Mouse (Mus musculus) monocyte, adult 5-6 weeks (primary cell): ENCODE results near the gene Jup. TPM values are rescaled to one million over a fixed set of nuclear protein-coding genes. Genes with fewer than 3 reads are reported as not detected.

Source experiments
- ATAC-seq: fragments of 153-309, 156-312 bp; replicated peaks from 2 replicates; pipeline ENCODE4 v1.8.0; 2017; ENCODE audit warnings: mild to moderate bottlenecking; ENCODE audit not compliant: low TSS enrichment, insufficient number of reproducible peaks, severe bottlenecking, poor library complexity, low FRiP score
- total RNA-seq: library from RNA; stranded (forward); fragments of 200-1000, 200-491, 200-594 nt; gene quantifications from 3 replicates; pipeline ENCODE4 v1.2.3, GENCODE M21; 2017

The Jup gene
- total RNA-seq, 1 experiment from 2014 or later, result 28.8 TPM

DNA sequence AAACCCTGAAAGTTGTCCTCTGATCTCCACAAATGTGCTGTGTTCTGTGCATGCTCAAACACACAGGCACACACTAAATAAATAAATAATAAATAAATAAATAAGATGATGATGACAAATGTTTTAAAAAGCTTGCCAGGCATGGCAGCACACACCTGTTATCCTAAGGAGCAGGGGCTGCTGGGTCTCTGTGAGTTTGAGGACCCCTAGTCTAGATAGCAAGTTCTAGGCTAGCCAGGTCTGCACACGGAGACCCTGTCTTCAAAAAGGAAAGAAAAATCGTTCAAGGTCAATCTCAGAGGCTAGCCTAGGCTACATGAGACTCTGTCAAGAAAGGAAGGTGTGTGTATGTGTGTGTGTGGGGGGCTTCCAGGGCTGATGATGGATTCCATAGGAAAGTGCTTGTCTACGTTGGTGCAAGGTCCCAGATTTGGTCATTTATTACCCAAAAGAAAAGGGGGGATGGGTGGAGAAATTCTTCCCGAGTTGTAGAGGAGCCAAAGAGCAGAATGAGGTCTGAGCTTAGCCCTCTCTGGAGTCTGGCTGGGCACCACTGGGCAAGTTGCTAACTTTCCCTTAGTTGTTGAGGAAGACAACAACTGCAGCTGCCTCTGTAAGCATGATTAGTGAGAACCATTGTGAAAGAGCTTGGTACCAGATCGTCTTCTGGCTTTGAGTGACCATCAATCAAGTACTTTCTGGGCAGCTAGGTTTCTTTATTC is 3.0 kb downstream of the Jup start:
- ATAC-seq, result no peak

- ATAC-seq, result no peak
These were observed 3.8 kb downstream of the Jup start for GRCm38 (mm10) chr11:100393733-100394132.

DNA sequence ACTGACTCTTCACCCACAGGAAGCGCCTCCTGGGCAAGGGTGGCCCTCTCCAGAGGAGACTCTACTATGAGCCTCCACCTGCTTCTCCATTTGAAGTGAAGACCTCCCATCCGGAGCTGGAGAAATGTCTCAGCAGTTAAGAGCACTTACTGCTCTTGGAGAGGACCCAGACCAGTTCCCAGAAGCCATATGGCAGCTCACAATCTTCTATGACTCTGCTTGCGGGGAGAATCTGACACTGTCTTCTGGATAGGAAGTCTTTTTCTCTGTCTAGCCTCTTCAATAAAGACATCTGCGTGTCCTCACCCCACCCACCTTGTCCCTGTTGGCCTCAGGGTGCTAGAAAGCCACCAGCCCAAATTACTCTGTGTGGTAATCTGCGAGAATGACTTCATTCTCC is 4.6 kb downstream of the Jup start:
- ATAC-seq, result no peak

GRCm38 (mm10) chr11:100391884-100392345 is 5.6 kb downstream of the Jup start:
- no peak for ATAC-seq

- ATAC-seq, result no peak
These were observed 6.3 kb downstream of the Jup start for GRCm38 (mm10) chr11:100391081-100391883.

- ATAC-seq, result no peak
These were observed 7.6 kb downstream of the Jup start for GRCm38 (mm10) chr11:100389931-100390445.

GRCm38 (mm10) chr11:100388588-100388987 is 9.0 kb downstream of the Jup start:
- no peak for ATAC-seq

GRCm38 (mm10) chr11:100387589-100388375 is 9.8 kb downstream of the Jup start:
- no peak for ATAC-seq

DNA sequence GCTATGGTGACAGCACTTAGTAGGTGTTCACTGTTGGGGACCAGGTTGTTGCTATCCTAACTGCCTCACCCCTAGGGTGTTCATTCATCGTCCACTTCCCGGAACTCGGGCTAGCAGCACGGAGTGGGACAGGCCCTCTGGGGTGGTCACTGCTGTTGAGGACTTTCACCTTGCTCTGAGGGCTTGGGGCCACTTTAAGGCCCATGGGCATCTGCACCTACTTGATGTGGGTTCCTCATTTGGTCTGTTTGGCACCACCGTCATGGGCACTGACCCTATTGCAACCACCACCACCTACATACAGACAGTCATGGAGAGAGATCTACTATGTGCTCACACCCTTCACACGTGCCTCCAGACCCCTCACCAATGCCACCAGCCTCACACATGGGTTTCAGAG is 10.5 kb downstream of the Jup start:
- no peak for ATAC-seq

GRCm38 (mm10) chr11:100386586-100386985 is 11.0 kb downstream of the Jup start:
- ATAC-seq, result no peak

DNA sequence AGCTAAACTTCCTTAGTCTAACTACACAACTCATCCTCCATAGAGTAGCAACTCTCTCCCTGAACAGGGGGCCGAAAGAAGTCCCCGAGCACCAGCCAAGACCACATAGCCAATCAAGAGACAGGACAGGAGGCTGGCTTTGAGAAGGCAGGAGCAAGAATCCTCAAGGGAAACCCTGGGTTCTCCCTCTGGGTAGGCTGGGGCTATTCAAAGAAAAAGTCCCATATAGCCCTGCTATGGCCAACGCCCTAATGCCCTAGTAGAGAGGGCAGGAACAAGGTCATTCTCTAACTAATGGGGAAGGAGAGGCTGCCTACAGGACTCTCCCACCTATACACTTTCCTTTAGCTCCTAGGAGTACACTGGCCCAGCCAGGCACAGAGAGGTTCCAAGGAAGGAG is 12.5 kb downstream of the Jup start:
- ATAC-seq, result no peak

DNA sequence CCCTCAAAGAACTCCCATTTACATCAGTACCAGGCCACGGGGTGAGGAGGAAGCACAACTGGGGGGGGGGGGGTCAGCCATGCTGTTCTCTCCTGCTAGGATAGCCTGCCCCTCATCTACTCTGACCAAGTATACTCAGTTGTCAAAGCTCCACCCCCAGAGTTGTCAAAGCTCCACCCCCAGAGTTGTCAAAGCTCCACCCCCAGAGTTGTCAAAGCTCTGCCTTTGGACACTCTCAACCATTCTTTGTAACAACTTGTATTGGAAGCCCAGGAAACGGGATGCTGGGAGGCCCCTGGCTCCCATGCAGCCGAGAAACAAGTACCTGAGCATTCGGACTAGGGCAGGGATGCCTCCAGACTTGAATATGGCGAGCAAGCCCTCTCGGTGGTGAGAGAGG is 14.9 kb downstream of the Jup start:
- ATAC-seq, result no peak

GRCm38 (mm10) chr11:100379311-100379710 is 18.3 kb downstream of the Jup start:
- ATAC-seq, result no peak

GRCm38 (mm10) chr11:100378446-100378845 is 19.1 kb downstream of the Jup start:
- ATAC-seq, result no peak

DNA sequence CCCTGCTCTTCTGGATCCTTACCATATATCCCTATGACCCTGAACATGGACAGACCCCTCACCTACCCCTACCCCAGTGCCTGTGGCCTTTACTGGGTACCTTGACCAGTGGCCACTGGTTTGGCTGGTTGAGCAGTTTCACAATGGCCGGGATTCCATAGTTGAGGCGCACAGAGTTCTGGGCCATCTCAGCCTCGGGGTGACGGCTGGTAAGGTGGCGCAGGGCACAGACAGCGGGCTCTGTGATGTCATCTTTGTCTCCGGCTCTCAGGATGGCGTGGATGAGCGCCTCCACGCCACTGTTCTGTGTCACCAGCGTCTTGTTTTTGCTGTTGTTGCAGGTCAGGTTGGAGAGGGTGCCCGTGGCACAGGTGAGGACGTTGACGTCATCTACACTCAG is 19.6 kb downstream of the Jup start:
- ATAC-seq, result no peak

DNA sequence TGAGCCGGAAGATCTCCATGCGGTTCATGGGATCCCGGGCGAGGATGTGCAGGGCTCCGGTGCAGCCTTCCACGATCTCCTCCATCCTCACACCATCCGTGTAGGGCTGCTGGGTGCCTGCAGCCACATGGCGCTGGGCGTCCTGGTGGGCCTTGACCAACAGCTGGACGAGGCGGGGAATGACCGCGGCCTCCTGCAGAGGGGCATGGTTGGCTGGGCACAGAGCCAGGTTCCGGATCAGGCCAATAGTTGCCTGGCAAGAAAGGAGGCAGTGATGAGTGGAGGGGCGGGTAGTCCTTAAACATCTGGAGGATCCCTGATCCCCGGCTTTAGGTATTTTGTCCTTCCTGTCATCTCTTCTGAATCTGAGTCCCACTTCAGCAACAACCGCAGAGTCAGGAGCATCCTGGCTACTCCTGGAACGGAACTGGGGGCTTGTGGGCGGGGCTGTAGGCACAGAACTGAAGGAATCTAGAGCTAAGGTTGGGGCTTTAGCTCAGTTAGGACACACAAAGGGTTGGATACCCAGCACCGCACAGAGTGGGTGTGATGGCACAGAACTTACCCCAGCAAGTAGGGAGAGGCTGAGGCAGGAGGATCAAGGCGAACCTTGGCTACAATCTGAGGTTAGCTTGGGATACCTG is 20.7 kb downstream of the Jup start:
- ATAC-seq, result no peak; the same call in 1 of the 2 replicates

DNA sequence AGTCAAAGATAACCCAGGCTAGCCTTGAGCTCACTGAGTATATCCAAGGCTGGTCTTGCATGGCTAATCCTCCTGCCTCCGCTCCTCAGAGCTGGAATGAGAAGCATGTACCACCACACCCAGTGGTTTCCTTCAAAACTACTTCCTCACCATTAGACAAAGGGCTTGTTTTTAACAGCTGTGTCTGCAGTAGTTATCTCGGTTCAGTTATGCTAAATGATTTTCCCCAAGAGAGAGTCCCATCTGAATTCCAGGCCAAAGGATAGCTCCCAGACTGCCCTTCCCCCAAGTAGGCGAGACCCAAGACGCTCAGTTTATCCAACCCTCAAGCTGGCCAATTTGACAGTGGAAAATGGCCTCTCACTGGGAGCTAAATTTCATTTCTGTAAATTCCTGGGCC is 21.6 kb downstream of the Jup start:
- no peak for ATAC-seq

- no peak for ATAC-seq
These were observed 22.4 kb downstream of the Jup start for GRCm38 (mm10) chr11:100375127-100375526.
